Mouse (Mus musculus) hematopoietic stem cell, adult 5-6 weeks (primary cell): ENCODE measurements around the gene Ninj2. TPM values are rescaled to one million over a fixed set of nuclear protein-coding genes. Genes with fewer than 3 reads are reported as not detected.

ENCODE experiments used
- ATAC-seq, 2 experiments: fragments of 125-278 bp in 1 of 2; replicated peaks in 1 of 2; 2 replicates each; pipeline ENCODE4 v1.8.0; 2016 to 2017; ENCODE audit warnings: inconsistent platforms in 2 of 2, mild to moderate bottlenecking in 2 of 2, moderate number of reproducible peaks in 2 of 2, low read depth in 1 of 2, moderate TSS enrichment in 1 of 2; ENCODE audit not compliant: low FRiP score in 2 of 2, poor library complexity in 2 of 2, severe bottlenecking in 2 of 2, insufficient read depth in 1 of 2, low TSS enrichment in 1 of 2
- total RNA-seq: library from RNA; stranded (forward); fragments of 172-1452, 232-1000 nt; gene quantifications from 2 replicates; pipeline ENCODE4 v1.2.3, GENCODE M21; 2017

The Ninj2 gene
- total RNA-seq, 1 experiment from 2014 or later: not detected

DNA sequence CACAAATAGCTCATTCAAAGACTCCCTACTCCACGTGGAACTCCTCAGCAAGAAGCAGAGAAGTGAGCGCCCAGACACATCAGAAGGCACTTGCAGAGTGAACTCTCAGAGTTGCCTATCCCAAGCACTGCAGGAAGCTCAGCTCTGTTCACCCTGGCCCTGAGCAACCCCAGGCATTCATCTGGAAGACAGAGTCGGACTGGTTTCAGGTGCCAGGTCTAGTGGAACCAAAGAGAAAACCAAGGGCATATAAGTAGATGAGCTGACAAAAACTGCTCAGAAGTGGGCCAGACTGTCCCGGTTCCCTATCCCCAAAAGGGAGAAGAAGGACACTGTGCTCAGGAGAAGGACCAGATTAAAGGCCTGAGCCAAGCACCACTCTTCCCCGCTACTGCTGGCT lies 156.7 kb downstream of the Ninj2 start:
- no peak for ATAC-seq

Other genes starting within 250 kb of the Ninj2 start
- 15.3 and 23.4 TPM in 2 replicates for gene Erc1, start 245.2 kb upstream of the Ninj2 start, total RNA-seq
- 12.2 and 36.2 TPM in 2 replicates for gene Rad52, start 190.7 kb upstream of the Ninj2 start, total RNA-seq
- 233 and 335 TPM in 2 replicates for gene Wnk1, start 54.7 kb upstream of the Ninj2 start, total RNA-seq
- not detected in 2 replicates for gene D330020A13Rik, start 201.0 kb downstream of the Ninj2 start, total RNA-seq
- gene B4galnt3, start 201.2 kb downstream of the Ninj2 start, total RNA-seq: not detected in 2 replicates